Mouse (Mus musculus): ENCODE results near the gene Hnrnpul1.

GRCm38 (mm10) chr7:25782744-25783143 is 28.2 kb upstream of the Hnrnpul1 start:
- no peak for TF ChIP-seq CTCF (IDR thresholded peaks at IDR 0.05; ENCODE audit: borderline replicate concordance, extremely low read depth, insufficient read depth, insufficient read length)
- no peak for TF ChIP-seq POLR2A (IDR thresholded peaks at IDR 0.05; ENCODE audit: borderline replicate concordance, extremely low read depth, insufficient read depth, insufficient read length, poor library complexity, severe bottlenecking)

All from brain, embryonic 14.5 days (tissue).